Mouse (Mus musculus): ENCODE data around the gene Ltbp1. TPM values are rescaled to one million over a fixed set of nuclear protein-coding genes. Genes with fewer than 3 reads are reported as not detected.

The Ltbp1 gene
- polyA plus RNA-seq, 1 experiment from 2014 or later = 28.3 TPM

DNA sequence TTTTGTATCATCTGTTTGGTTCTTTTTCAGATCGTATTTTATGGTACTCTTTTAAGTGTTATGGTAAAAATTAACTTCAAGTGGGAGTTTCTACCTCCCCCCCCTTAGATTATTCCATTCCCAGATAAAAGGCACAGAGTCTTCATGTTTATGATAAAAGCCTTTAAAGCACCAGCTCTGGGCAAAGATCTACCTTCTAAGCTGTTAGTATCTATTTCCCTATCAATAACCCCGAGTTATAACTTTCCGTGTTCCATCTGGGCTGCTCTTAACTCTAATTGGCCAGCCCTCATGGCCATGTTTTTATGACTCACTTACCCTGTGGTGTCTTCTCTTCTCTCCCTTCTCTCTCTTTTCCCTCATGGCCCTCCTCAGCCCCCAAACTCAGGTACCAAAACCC, 88.2 kb downstream of the Ltbp1 start:
- Histone ChIP-seq H3K9ac (no peak overlapping the region), H3K36me3 (no peaks in the 10 kb centered on the region), H3K4me1 (peaks cover 37% of the 10 kb centered on the region), H3K9me3 (no peaks in the 10 kb centered on the region), H3K27me3 (replicated peaks) (no peaks in the 10 kb centered on the region), H3K4me3 (no peak overlapping the region), H3K4me2 (no peak overlapping the region), H3K27ac (replicated peaks) (no peak overlapping the region)
- WGBS = 64% methylated on average over 3 of the region's 3 CpGs
- no peak for ATAC-seq (ENCODE audit: extremely low read depth, insufficient number of reproducible peaks, low FRiP score, low TSS enrichment)

DNA sequence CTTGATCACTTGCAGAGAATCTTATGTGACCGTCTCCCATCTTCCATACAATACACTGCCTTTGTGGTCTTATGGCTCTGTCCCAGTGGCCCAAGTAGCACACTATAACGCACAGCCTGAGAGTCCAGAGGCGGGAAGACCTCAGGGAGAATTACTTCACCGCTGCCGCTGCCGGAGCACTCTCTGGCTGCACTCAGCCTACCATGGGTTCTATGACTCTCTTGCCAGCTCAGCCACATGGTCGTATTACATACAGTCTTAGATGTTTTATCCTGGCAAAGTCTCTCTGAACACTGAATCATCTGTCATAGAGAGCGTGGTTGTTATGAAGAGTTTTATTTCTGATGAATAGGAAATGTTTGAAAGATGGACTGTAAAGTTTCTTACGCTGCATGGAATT, 89.2 kb downstream of the Ltbp1 start:
- WGBS = 81% methylated on average over 9 of the region's 9 CpGs
- no peaks in the 10 kb centered on the region for H3K36me3 ChIP-seq
- no peak overlapping the region for H3K4me2 ChIP-seq
- H3K4me1 ChIP-seq = peaks cover 27% of the 10 kb centered on the region
- H3K9me3 ChIP-seq = no peaks in the 10 kb centered on the region
- H3K4me3 ChIP-seq = no peak overlapping the region
- no peak for ATAC-seq (ENCODE audit: extremely low read depth, insufficient number of reproducible peaks, low FRiP score, low TSS enrichment)
- no peak overlapping the region for H3K27ac ChIP-seq (replicated peaks)
- no peaks in the 10 kb centered on the region for H3K27me3 ChIP-seq (replicated peaks)
- no peak overlapping the region for H3K9ac ChIP-seq

DNA sequence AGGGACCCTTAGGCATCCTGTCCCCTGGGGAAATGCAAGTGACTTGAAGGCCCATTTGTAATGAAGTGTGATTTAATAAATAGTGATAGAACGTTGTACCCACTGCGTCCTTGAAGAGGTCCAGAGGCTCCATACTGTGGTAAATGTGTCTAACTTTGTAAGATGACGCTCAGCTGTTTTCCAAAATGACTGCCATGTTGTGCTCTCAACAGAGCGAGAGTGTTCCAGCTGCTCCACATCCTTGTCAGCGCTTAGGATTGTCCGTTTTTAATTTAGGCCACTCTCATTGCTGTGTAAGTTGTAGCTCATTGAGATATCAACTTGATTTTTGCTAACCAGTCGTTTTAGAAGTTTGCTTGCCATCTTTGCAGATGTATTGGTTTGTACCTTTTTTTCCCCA, 91.4 kb downstream of the Ltbp1 start:
- H3K4me1 ChIP-seq = peaks cover 16% of the 10 kb centered on the region
- WGBS = 71% methylated on average over 7 of the region's 7 CpGs
- no peaks in the 10 kb centered on the region for H3K9me3 ChIP-seq
- no peaks in the 10 kb centered on the region for H3K27me3 ChIP-seq (replicated peaks)
- no peak overlapping the region for H3K4me3 ChIP-seq
- H3K27ac ChIP-seq (replicated peaks) = no peak overlapping the region
- ATAC-seq (ENCODE audit: extremely low read depth, insufficient number of reproducible peaks, low FRiP score, low TSS enrichment) = no peak
- H3K9ac ChIP-seq = no peak overlapping the region
- no peak overlapping the region for H3K4me2 ChIP-seq
- no peaks in the 10 kb centered on the region for H3K36me3 ChIP-seq

DNA sequence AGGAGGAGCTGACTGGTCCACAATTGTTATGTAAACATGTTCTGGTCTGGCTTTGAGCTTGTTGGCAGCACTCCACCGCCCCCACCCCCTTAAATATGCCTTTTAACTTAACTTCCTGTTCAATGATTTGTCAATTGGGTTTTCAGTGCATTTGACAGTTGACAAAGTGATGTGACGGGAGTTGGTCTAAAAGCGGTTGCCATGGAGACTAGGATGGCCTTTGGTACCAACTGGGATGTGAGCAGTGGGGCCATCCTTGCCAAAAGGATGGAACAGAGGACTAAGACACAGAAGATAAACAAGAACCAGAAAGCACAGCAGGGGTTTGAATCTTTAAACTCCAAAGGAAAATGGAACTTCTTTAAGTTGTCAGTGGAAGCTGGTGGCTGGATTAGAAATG, 92.0 kb downstream of the Ltbp1 start:
- H3K27ac ChIP-seq (replicated peaks) = no peak overlapping the region
- no peaks in the 10 kb centered on the region for H3K27me3 ChIP-seq (replicated peaks)
- WGBS = 71% methylated on average over 3 of the region's 3 CpGs
- H3K9me3 ChIP-seq = no peaks in the 10 kb centered on the region
- H3K4me2 ChIP-seq = no peak overlapping the region
- H3K4me1 ChIP-seq = peaks cover 15% of the 10 kb centered on the region
- H3K9ac ChIP-seq = no peak overlapping the region
- ATAC-seq (ENCODE audit: extremely low read depth, insufficient number of reproducible peaks, low FRiP score, low TSS enrichment) = no peak
- H3K4me3 ChIP-seq = no peak overlapping the region
- no peaks in the 10 kb centered on the region for H3K36me3 ChIP-seq

DNA sequence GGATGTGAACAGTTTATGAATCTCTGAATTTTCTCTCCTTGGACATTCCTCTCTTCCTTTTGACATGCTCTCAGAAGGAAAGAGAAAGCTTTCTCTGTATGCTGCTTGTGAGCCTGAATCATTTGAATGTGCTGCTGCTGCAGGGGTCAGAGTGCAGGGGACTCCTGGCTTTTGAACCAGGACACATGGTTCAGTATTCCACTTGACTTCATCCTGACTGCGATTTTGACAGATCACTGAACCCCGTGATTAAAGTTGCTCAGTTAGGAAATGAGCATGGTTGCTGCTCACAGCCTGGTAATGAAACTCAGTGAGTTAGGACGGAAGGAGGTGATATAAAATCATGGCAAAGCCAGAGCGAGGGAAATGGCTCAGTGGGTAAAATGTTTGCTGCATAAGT, 95.8 kb downstream of the Ltbp1 start:
- H3K36me3 ChIP-seq = no peaks in the 10 kb centered on the region
- H3K27ac ChIP-seq (replicated peaks) = no peak overlapping the region
- no peak overlapping the region for H3K9ac ChIP-seq
- ATAC-seq (ENCODE audit: extremely low read depth, insufficient number of reproducible peaks, low FRiP score, low TSS enrichment) = no peak
- H3K4me2 ChIP-seq = no peak overlapping the region
- H3K4me3 ChIP-seq = no peak overlapping the region
- peaks cover 2% of the 10 kb centered on the region; the same call in 1 of the 2 replicates for H3K4me1 ChIP-seq
- H3K27me3 ChIP-seq (replicated peaks) = no peaks in the 10 kb centered on the region
- H3K9me3 ChIP-seq = no peaks in the 10 kb centered on the region
- 74% methylated on average over 4 of the region's 4 CpGs for WGBS

DNA sequence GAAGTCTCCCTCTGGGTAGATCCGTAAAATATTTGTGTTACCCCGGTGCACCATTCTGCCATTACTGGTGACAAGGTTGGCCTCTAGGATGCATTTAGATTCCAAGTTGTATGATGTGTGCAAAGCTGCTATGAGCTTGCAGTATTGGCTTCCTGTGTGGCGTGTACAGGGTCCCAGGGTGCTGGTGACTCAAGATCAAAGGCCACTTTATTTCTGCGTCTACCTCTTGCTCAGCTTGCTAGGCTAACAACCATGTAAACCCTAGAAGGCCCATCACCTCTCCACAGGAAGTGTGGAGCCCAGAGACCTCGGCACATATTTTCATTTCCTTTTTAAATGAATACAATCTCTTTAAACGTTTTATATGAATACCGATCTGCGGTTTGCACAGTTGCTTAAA, 96.6 kb downstream of the Ltbp1 start:
- Histone ChIP-seq H3K9me3 (no peaks in the 10 kb centered on the region), H3K27me3 (replicated peaks) (no peaks in the 10 kb centered on the region), H3K9ac (no peak overlapping the region), H3K27ac (replicated peaks) (no peak overlapping the region), H3K36me3 (no peaks in the 10 kb centered on the region), H3K4me1 (peaks cover 2% of the 10 kb centered on the region; the same call in 1 of the 2 replicates), H3K4me2 (no peak overlapping the region), H3K4me3 (no peak overlapping the region)
- 83% methylated on average over 8 of the region's 8 CpGs for WGBS
- no peak for ATAC-seq (ENCODE audit: extremely low read depth, insufficient number of reproducible peaks, low FRiP score, low TSS enrichment)

DNA sequence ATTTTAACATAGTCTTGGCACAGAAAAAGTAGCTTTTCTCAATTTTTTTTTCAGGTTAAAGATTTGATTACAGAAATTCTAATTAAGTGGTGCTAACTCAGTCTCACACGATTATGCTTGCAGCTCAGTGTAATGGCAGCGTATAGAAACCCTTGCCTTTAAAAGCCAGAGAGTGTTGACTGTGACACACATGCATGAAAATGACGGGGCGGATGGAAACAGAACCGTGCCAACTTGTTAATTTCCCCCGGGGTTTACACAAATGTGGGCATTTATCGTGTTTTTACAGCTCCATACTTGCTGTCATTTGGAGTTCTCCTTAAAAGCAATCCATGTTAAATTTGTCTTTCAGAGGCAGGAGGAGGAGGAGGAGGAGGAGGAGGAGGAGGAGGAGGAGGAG, 102.0 kb downstream of the Ltbp1 start:
- no peak overlapping the region for H3K9ac ChIP-seq
- ATAC-seq (ENCODE audit: extremely low read depth, insufficient number of reproducible peaks, low FRiP score, low TSS enrichment) = no peak
- H3K9me3 ChIP-seq = no peaks in the 10 kb centered on the region
- no peak overlapping the region for H3K4me3 ChIP-seq
- H3K36me3 ChIP-seq = no peaks in the 10 kb centered on the region
- H3K27ac ChIP-seq (replicated peaks) = no peak overlapping the region
- H3K27me3 ChIP-seq (replicated peaks) = no peaks in the 10 kb centered on the region
- 74% methylated on average over 7 of the region's 7 CpGs for WGBS
- no peak overlapping the region for H3K4me2 ChIP-seq
- H3K4me1 ChIP-seq = peaks cover 14% of the 10 kb centered on the region

DNA sequence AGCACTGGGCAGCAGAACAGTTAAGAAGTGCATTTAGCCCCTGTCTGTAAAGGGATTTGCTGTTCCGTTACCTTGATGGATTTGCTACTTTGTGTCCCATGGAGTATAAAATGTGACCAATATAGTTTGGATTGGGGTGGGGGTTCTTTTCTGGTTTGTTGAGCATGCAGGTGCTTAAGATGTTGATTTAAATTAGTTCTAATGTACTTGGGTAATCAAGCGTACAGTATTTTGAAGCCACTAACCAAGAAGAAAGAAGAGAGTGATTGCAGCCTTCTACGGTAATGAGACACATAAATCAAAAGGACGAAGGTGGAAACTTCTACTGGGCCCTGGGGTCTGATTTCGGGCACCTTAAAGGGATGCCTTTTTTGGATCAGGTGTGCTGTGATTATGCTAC, 102.5 kb downstream of the Ltbp1 start:
- H3K4me3 ChIP-seq = no peak overlapping the region
- 88% methylated on average over 5 of the region's 5 CpGs for WGBS
- ATAC-seq (ENCODE audit: extremely low read depth, insufficient number of reproducible peaks, low FRiP score, low TSS enrichment) = no peak
- H3K27me3 ChIP-seq (replicated peaks) = no peaks in the 10 kb centered on the region
- H3K4me2 ChIP-seq = no peak overlapping the region
- no peak overlapping the region for H3K9ac ChIP-seq
- H3K4me1 ChIP-seq = peaks cover 19% of the 10 kb centered on the region
- no peaks in the 10 kb centered on the region for H3K36me3 ChIP-seq
- no peaks in the 10 kb centered on the region for H3K9me3 ChIP-seq
- H3K27ac ChIP-seq (replicated peaks) = no peak overlapping the region

DNA sequence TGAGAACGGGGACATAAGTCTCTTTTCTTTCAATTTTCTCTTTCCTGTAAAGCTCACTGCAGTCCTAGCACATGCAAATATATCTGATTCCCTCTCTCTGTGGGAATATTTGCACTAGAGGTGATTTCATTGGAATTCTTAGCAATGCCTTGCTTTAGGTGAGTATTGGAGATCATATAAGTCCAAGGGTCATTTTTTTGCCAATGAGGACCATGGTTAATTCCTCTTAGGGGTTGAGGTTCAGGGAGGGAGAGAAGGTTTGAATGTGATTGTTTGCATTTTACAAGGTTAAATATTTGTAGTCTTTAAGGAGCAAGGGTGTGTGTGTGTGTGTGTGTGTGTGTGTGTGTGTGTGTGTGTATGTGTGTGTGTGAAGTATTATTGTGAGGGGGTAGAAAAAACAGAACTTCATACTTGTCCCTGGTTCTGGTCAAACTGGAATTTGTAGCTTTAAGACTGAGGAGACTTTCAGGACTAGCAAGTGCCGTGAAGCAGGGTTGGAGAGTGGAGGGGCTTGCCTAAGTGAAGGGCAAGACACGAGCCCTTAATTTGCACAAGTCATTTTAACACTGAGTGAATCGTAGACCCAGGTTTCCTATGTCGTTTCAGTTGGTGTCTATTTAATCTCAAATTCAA, 103.8 kb downstream of the Ltbp1 start:
- no peaks in the 10 kb centered on the region for H3K36me3 ChIP-seq
- WGBS = 79% methylated on average over 5 of the region's 5 CpGs
- no peaks in the 10 kb centered on the region for H3K27me3 ChIP-seq (replicated peaks)
- H3K27ac ChIP-seq (replicated peaks) = no peak overlapping the region
- H3K4me2 ChIP-seq = no peak overlapping the region
- no peak overlapping the region for H3K4me3 ChIP-seq
- peaks cover 21% of the 10 kb centered on the region for H3K4me1 ChIP-seq
- ATAC-seq (ENCODE audit: extremely low read depth, insufficient number of reproducible peaks, low FRiP score, low TSS enrichment) = no peak
- no peaks in the 10 kb centered on the region for H3K9me3 ChIP-seq
- no peak overlapping the region for H3K9ac ChIP-seq

DNA sequence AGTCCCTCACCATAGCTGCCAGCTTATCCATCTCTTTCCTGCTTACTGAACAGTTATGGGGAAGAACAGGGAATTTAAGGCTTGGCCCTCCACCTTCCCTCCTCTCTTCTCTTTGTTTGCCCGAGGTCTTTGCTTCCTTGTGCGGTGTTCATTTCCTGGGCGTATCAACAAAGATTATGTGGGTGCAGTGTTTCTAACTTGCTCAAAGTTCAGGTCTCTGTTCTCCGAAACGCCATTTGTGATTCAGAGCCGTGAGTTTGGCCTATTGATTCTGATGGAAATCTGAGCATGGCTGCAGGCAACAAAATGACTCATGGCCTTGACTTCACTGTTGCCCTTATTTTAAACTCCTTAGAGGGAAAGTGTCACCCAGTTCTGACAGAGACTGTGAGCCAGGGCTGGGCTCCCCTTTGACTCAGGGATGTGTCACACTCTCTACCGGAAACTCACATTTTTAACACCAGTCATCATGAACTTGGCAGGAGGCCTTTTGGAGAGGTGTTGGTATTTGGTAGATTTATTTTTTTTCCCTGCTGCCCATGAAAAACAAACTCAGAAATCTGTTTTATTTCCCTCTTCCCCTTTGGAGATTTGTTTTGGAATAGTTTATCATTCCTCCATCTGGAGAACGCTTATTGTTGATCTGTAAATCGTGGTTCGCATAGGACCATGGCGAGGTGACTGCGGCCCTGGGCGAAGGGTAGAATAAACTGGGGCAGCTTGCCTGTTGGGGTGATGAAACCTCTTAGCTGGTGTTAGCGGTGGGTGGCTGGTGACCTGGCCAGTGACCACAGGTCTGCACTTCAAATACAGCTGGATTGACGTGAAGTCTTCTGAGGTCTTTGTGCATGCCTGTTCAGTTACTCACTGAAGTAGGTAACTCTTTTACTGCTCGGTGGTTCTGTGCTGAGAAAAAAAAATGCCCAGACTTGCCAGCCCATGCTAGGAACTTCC, 105.2 kb downstream of the Ltbp1 start:
- no peak overlapping the region for H3K27ac ChIP-seq (replicated peaks)
- H3K4me3 ChIP-seq = no peak overlapping the region
- no peak overlapping the region for H3K9ac ChIP-seq
- H3K27me3 ChIP-seq (replicated peaks) = no peaks in the 10 kb centered on the region
- no peak for ATAC-seq (ENCODE audit: extremely low read depth, insufficient number of reproducible peaks, low FRiP score, low TSS enrichment)
- peaks cover 27% of the 10 kb centered on the region for H3K4me1 ChIP-seq
- WGBS = 81% methylated on average over 16 of the region's 16 CpGs
- no peaks in the 10 kb centered on the region for H3K9me3 ChIP-seq
- H3K36me3 ChIP-seq = no peaks in the 10 kb centered on the region
- no peak overlapping the region for H3K4me2 ChIP-seq

DNA sequence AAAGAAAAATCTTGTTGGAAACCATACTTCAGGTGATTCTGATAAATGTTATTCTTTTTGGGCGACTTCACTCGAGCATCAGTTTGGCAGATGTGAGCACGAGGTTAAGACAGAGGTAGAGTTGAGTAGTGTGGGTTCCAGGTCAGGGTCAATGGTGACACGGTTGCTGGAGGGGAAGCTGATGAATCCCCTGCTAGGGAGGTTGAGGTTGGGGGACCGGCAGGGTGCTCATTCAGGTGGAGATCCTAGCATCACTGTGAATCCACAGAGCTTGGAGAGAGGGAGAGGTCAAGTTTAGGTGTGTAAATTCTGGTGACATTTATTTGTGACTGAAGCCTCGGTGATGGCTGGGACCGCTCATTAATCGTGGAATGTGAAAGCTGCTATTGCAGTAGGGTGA, 110.2 kb downstream of the Ltbp1 start:
- no peak overlapping the region for H3K4me2 ChIP-seq
- H3K36me3 ChIP-seq = no peaks in the 10 kb centered on the region
- 81% methylated on average over 8 of the region's 8 CpGs for WGBS
- H3K9ac ChIP-seq = no peak overlapping the region
- no peak overlapping the region for H3K27ac ChIP-seq (replicated peaks)
- no peaks in the 10 kb centered on the region for H3K9me3 ChIP-seq
- ATAC-seq (ENCODE audit: extremely low read depth, insufficient number of reproducible peaks, low FRiP score, low TSS enrichment) = no peak
- peaks cover 46% of the 10 kb centered on the region for H3K4me1 ChIP-seq
- H3K27me3 ChIP-seq (replicated peaks) = no peaks in the 10 kb centered on the region
- H3K4me3 ChIP-seq = no peak overlapping the region

DNA sequence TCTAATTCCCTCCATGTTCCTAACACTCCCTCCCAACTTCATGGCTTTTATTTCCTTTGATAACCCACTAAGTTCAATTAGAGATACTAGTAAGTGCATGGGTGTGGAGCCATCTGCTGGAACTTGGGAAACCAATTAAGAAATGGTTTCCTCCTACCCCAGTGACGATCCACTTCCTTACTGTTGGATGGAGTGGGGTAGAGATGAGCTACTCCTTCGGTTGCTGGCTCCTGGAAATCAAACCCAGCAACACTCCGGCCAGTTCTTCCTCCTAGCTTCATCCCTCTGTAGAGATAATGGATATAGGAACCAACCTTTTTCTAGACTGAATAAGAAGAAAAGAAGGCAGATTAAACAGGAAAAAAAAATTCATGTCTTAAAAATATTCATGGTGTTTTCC, 113.5 kb downstream of the Ltbp1 start:
- H3K4me3 ChIP-seq = no peak overlapping the region
- no peak overlapping the region for H3K4me2 ChIP-seq
- no peaks in the 10 kb centered on the region for H3K36me3 ChIP-seq
- peaks cover 36% of the 10 kb centered on the region for H3K4me1 ChIP-seq
- H3K27ac ChIP-seq (replicated peaks) = no peak overlapping the region
- ATAC-seq (ENCODE audit: extremely low read depth, insufficient number of reproducible peaks, low FRiP score, low TSS enrichment) = no peak
- H3K9me3 ChIP-seq = no peaks in the 10 kb centered on the region
- H3K9ac ChIP-seq = no peak overlapping the region
- no peaks in the 10 kb centered on the region for H3K27me3 ChIP-seq (replicated peaks)
- WGBS = 78% methylated on average over 3 of the region's 3 CpGs
